Mouse (Mus musculus) kidney, adult 2 months (tissue): ENCODE data around the gene Tspan33. TPM values are rescaled to one million over a fixed set of nuclear protein-coding genes. Genes with fewer than 3 reads are reported as not detected.
"Not testable (repeated sequence)": the region's sequence is repeated elsewhere in the genome, so short reads cannot be mapped to it uniquely, and the experiment has no call there.

Experiments used
- DNase-seq: peaks from one replicate; pipeline ENCODE4 v3.0.0; 2021
- H3K27ac ChIP-seq: fragments of 200-500 bp; 2 replicates; pipeline ENCODE4 v1.5.1; 2012; ENCODE audit warnings: low read depth, low read length, control low read depth, inconsistent platforms; ENCODE audit not compliant: insufficient read depth
- H3K27me3 ChIP-seq: fragments of 200-500 bp; replicated peaks from 2 replicates; pipeline ENCODE4 v1.6.1; 2012; ENCODE audit warnings: mild to moderate bottlenecking, moderate library complexity, low read length, inconsistent platforms; ENCODE audit not compliant: control insufficient read depth, insufficient read depth
- H3K36me3 ChIP-seq: fragments of 200-500 bp; 2 replicates; pipeline ENCODE4 v1.6.1; 2012; ENCODE audit warnings: mild to moderate bottlenecking, moderate library complexity, low read length, inconsistent platforms; ENCODE audit not compliant: control insufficient read depth, insufficient read depth
- H3K4me1 ChIP-seq: fragments of 200-500 bp; 2 replicates; pipeline ENCODE4 v1.6.1; 2011; ENCODE audit warnings: low read length; ENCODE audit not compliant: control insufficient read depth, insufficient read depth
- H3K4me3 ChIP-seq: fragments of 200-500 bp; 2 replicates; pipeline ENCODE4 v1.5.1; 2011; ENCODE audit warnings: mild to moderate bottlenecking, low read depth, low read length, control low read depth; ENCODE audit not compliant: insufficient read depth
- CTCF ChIP-seq: fragments of 200-500 bp; conservative IDR thresholded peaks from 2 replicates; pipeline ENCODE4 v1.5.1; 2011; ENCODE audit warnings: low read depth, mild to moderate bottlenecking, control low read depth, low read length, moderate library complexity, mixed read lengths; ENCODE audit not compliant: insufficient read depth, insufficient read length
- POLR2A ChIP-seq: fragments of 200-500 bp; IDR thresholded peaks from one replicate; pipeline ENCODE4 v1.6.1; 2011; ENCODE audit warnings: low read depth, low read length, control low read depth
- WGBS: fragments of 180-500 bp; shearing (Covaris S2); methylation state at CpG from one replicate; pipeline ENCODE4 v1.1.7; 2018; 5-methylcytosine and 5-hydroxymethylcytosine counted together
- polyA plus RNA-seq: library from polyadenylated mRNA; depleted of rRNA; stranded (reverse); fragments of >200 nt; gene quantifications from 2 replicates; pipeline ENCODE4 v1.2.3, GENCODE M21; 2012

Tspan33 gene
- polyA plus RNA-seq, 1 experiment = 39.8 TPM

DNA sequence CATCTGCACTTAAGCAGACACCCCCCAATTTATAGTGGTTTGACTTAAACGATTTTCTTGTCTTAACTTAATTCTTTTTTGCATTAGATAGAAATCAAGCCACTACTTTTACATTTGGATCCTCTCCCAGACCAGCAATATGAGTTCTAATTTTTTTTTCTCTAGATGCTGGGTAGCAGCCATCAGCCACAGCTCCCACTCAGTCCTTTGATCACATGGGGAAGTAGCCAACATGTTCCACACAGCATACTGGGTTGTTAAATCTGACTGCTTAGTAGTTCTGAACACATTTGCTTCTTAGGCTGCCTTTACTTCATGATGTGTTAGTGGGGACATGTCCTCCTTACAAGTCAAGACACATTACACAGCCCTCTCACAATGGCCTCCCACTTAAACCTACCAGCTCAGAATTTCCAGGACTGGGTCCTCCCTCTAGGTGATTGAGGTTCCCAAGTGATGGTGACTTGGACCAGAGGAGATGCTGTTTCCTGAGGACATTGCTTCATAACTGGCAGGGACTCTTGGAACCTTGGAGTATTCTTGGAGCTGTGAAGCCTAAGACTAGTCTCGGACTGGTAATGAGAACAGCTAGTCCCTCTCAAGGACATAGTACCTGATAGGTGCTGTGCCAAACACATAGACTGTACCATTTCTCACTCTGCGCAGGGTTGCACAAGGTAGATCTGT, 57.6 kb downstream of the Tspan33 start:
- no peak for DNase-seq
- H3K27me3 ChIP-seq = no peaks in the 10 kb centered on the region
- no peaks in the 10 kb centered on the region for H3K4me1 ChIP-seq
- H3K27ac ChIP-seq = no peak overlapping the region
- TF ChIP-seq POLR2A = no peak
- TF ChIP-seq CTCF = no peak
- no peak overlapping the region for H3K4me3 ChIP-seq
- WGBS = 79% methylated on average over 3 of the region's 3 CpGs
- H3K36me3 ChIP-seq = no peaks in the 10 kb centered on the region

DNA sequence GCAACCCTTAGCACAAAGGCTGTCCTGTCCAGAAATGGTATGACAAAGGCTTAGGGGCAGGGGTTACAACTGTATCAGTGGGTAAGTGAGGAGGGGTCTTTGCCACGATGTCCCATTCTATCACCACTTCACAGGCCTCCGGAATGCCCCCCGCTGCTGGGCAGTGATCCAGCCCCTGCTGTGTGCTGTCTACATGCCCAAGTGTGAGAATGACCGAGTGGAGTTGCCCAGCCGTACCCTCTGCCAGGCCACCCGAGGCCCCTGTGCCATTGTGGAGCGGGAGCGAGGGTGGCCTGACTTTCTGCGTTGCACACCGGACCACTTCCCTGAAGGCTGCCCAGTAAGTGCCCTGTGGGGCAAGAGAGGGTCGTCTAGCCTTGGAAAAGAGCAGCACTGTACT, 59.3 kb downstream of the Tspan33 start:
- H3K36me3 ChIP-seq = no peaks in the 10 kb centered on the region
- no peak for DNase-seq
- H3K4me3 ChIP-seq = no peak overlapping the region
- TF ChIP-seq CTCF (no peak), POLR2A (no peak)
- no peak overlapping the region for H3K27ac ChIP-seq
- H3K4me1 ChIP-seq = no peaks in the 10 kb centered on the region
- no peaks in the 10 kb centered on the region for H3K27me3 ChIP-seq
- WGBS = 94% methylated on average over 11 of the region's 11 CpGs

DNA sequence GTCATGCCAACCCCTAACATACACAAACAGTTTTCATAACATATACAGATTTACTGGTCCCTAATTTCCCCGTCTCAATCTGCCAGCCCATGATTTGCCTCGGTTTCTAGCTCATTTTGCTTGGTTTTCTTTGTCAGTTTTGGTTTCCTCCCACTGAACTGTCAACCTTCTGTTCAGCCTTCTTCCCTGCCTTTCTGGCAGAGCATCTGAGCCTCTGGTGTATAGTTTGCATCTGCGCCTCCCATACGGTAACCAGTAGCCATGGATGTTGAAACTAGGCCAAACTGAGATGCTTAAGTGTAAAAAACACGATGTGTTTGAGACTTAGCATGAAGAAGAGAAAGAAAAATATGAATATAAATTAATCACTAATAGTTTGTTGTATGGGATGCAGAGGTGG, 62.0 kb downstream of the Tspan33 start:
- Histone ChIP-seq H3K4me3 (no peak overlapping the region), H3K27ac (no peak overlapping the region), H3K36me3 (no peaks in the 10 kb centered on the region), H3K4me1 (peaks cover 5% of the 10 kb centered on the region; the same call in 1 of the 2 replicates), H3K27me3 (no peaks in the 10 kb centered on the region)
- DNase-seq = no peak
- TF ChIP-seq POLR2A (no peak), CTCF (no peak)
- whole genome bisulfite sequencing = 90% methylated on average over 5 of the region's 5 CpGs

DNA sequence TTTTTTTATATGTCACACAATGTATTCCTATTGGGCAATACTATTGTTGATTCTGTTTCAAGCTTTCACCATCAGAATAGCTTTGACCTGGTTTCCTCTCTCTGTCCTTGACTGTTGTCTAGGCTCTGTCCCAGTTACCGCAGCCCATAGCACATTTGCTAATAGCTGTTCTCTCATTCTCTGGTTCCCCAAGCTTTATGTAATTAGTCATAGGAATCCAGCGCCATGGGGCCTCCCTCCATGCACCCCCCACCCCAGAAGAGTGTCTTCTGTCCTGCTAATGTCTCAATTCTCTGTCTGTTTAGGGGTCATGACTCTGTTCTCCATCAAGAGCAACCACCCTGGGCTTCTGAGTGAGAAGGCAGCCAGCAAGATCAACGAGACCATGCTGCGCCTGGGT, 62.5 kb downstream of the Tspan33 start:
- TF ChIP-seq CTCF = no peak
- no peak for TF ChIP-seq POLR2A
- WGBS = 86% methylated on average over 4 of the region's 4 CpGs
- Histone ChIP-seq H3K4me1 (peaks cover 8% of the 10 kb centered on the region; the same call in 1 of the 2 replicates), H3K27ac (no peak overlapping the region), H3K4me3 (no peak overlapping the region), H3K27me3 (no peaks in the 10 kb centered on the region), H3K36me3 (no peaks in the 10 kb centered on the region)
- no peak for DNase-seq

DNA sequence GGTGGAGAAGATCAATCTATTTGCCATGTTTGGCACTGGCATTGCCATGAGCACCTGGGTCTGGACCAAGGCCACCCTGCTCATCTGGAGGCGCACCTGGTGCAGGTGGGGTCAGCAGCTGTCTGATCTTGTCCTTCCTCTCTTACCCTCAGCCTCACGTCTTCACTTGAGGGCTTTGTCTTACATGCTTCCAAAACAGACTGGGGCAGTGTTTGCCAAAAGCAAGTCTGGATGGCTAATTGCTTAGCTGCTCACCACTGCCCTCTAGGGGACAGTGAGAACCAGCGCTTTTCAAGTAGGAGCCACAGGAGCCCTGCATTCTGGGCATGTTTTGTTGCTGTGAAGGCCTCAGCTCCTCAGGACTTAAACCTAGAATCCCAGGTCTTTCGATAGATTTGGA, 64.4 kb downstream of the Tspan33 start:
- peaks cover 9% of the 10 kb centered on the region; the same call in 1 of the 2 replicates for H3K4me1 ChIP-seq
- TF ChIP-seq CTCF (peak; percentile 96), POLR2A (no peak)
- no peaks in the 10 kb centered on the region for H3K27me3 ChIP-seq
- no peaks in the 10 kb centered on the region for H3K36me3 ChIP-seq
- no peak overlapping the region for H3K27ac ChIP-seq
- H3K4me3 ChIP-seq = no peak overlapping the region
- DNase-seq = peak; percentile 82
- 27% methylated on average over 4 of the region's 4 CpGs for WGBS

DNA sequence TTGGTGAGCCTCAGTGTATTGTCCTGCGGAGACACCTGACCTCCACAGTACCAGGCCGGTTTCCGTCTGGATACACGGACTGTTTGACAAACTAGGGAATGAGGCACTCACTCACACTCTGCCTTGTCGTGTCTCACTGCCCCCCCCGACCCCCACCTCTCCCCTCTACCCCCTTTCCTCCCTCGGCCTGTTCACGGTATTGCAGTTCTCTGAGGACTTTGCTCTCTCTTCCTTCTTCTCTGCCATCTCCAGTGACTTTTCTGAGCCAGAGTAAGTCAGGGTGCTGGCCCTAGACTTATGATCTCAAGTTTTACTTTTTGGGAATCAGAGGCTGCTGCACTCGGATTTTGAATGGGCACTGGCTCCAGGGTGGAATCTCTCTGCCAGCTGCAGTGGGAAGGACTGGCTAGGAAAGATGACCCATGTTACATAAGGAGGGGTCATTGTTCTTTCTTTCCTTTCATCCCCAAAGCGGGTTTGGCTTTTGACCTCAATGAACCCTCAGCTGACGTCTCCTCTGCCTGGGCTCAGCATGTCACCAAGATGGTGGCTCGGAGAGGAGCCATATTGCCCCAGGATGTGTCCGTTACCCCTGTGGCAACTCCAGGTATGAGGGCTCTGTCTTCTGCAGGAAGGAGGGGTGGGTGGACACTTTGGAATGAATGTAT, 65.1 kb downstream of the Tspan33 start:
- DNase-seq = peak; percentile 45
- TF ChIP-seq CTCF (no peak), POLR2A (no peak)
- no peak overlapping the region for H3K4me3 ChIP-seq
- no peaks in the 10 kb centered on the region for H3K36me3 ChIP-seq
- no peaks in the 10 kb centered on the region for H3K27me3 ChIP-seq
- peaks cover 9% of the 10 kb centered on the region; the same call in 1 of the 2 replicates for H3K4me1 ChIP-seq
- 60% methylated on average over 13 of the region's 13 CpGs for WGBS
- H3K27ac ChIP-seq = peak overlapping the region; percentile 63

DNA sequence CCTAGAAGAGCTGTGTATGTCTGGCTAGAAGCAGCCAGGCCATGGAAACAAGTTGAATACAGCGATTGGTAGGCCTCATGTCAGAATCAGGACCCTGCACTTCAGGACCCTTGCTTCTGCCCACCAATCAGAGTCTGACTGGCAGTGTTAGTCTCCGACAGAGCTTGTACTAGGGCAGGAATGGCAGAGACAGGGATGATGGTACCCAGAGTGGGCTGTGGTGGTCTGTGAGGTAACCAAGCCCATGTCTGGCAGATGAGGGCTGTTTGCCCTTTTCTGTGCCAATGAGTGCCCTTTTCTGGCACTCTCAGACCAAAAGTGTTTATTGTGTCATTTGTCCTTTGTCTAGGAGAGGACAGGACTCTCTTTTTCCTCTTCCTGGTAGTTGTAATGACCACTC, 66.4 kb downstream of the Tspan33 start:
- H3K27ac ChIP-seq, DNase-seq, H3K4me1 ChIP-seq, H3K4me3 ChIP-seq, H3K27me3 ChIP-seq, H3K36me3 ChIP-seq: not testable (repeated sequence)
- WGBS = 100% methylated on average over 2 of the region's 2 CpGs
